Mouse (Mus musculus): ENCODE results near the gene Klf7.

Klf7 gene

GRCm38 (mm10) chr1:64020672-64021635, 101.1 kb downstream of the Klf7 start:
- no peak for DNase-seq (ENCODE audit: low spot score)

- no peak for DNase-seq (ENCODE audit: low spot score)
These were observed 102.9 kb downstream of the Klf7 start for GRCm38 (mm10) chr1:64019127-64019635.

DNA sequence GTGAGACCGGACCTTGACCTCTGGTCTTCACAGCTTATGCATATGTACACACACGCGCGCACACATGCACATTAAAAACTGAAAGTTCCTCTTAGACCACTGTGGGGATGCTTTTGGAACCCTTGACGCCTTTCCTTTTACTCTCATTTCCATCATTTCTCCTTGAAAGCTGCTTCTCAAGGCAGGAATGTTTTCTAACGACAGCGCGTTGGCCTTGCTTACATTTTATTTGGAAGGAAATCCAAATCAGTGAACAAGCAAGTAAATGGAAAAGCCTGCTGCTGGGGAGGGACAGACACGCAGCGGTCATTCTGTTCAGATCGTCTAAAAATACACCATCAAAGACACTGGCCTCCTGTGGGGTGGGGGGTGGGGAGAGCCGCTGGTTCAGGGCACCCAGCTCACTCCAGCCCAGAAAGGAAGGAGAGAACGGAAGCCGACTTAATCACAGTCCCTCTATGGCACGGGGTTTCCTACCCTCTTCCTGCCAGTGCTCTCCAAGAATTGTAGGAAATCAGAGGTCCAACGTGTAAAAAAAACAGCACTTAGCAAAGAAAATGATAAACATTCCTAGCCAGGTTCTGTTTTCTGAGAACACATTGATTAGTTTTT, 103.5 kb downstream of the Klf7 start:
- DNase-seq (ENCODE audit: low spot score): no peak

GRCm38 (mm10) chr1:64014091-64014490, 108.0 kb downstream of the Klf7 start:
- no peak for DNase-seq (ENCODE audit: low spot score)

- no peak for DNase-seq (ENCODE audit: low spot score)
These were observed 113.1 kb downstream of the Klf7 start for GRCm38 (mm10) chr1:64008994-64009393.

DNA sequence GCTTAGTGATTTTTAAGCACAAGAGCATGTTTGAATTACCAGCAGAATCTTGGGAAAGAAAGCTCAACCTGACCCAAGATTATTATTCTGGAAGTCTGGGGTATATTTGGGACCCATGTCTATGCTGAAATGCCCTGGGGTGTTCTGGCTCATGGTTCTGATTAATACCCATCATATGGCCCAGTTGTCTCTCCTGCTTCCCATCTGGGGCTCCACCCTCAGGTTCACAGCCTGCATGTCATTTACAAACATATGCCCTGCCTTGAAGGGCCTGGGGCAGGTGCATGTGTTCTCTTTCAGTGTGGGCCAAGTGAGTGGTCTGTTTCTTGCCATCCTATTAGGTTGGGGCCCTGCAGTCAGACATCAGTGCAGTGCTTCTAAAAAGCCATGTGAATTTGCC, 114.1 kb downstream of the Klf7 start:
- no peak for DNase-seq (ENCODE audit: low spot score)

- no peak for DNase-seq (ENCODE audit: low spot score)
These were observed 116.9 kb downstream of the Klf7 start for GRCm38 (mm10) chr1:64005194-64005593.

GRCm38 (mm10) chr1:64003525-64004291, 118.4 kb downstream of the Klf7 start:
- DNase-seq (ENCODE audit: low spot score): no peak

DNA sequence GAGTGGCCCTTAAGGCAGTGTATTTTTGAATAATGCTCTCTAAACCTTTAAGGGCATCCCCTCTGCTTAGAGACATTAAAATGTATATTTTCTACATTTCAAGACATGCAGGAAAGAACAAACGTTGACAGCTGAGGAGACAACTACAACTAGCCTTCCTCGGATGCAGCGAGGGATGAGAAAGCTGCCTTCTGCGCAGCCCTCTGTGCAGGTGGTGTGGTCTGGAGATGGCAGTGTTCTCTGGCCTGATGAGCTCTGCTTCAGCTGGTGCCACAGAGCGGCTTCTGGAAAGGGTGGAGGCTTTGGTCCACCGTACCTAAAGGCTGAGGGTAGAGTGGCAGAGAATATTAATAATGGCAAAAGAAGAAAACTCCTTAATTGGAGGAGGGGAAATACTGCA, 120.0 kb downstream of the Klf7 start:
- no peak for DNase-seq (ENCODE audit: low spot score)

DNA sequence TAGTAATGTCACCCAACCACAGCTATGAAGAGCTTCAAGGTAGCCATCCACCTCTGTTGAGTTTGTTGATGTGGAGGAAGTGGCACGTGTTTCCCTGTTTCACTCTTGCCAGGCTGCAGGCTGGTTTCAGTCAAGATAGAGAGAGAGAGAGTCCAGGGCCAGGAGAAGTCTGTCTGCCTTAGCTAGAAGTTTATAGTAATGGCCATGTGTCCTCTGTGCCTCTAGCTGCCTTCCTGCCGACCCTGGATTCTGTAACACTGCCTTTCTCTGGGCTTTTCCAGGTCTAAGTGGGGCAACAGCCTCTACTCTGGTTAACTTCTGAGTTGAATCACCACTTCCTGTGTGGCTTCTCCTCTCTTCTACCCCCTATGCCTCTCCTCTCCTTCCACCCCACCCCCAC, 121.5 kb downstream of the Klf7 start:
- no peak for DNase-seq (ENCODE audit: low spot score)

DNA sequence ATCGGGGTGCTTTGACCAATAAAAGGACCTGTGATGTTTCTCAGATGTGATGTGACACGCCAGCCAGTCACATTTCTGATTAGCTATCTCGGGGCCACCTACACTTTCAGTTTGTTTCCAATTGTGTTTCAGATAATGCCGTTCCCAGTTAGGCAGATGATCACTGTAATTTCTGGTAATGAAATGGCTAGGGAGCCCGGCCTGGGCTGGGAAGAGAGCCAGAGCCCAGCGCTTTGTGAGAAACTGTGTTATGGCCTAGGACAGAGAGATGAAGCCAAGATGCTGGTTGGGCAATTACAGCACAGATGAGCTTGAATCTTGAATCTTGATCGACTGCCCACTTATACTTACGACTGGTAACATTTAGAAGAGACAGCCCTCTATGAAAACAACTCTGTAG, 122.6 kb downstream of the Klf7 start:
- no peak for DNase-seq (ENCODE audit: low spot score)

GRCm38 (mm10) chr1:63998901-63999300, 123.2 kb downstream of the Klf7 start:
- no peak for DNase-seq (ENCODE audit: low spot score)

GRCm38 (mm10) chr1:63998139-63998538, 123.9 kb downstream of the Klf7 start:
- DNase-seq (ENCODE audit: low spot score): no peak

DNA sequence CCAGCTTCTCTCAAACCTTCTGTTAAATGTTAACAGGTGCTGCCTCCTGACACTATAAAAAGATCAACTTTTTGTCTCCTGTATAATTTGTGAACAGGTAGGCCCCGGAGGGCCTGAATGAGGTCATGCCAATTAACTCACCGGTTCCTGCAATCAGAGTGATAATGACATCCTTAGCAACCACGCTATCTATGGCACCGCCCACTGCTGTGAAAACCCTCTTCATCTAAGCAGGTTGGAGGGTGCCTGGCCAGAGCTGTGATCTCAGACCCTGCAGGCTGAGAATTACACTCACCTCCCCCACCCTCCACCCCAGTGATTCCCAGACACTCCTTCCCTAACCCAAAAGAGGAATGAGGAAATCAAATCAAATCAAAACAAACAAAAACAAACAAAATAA, 126.3 kb downstream of the Klf7 start:
- DNase-seq (ENCODE audit: low spot score): no peak

DNA sequence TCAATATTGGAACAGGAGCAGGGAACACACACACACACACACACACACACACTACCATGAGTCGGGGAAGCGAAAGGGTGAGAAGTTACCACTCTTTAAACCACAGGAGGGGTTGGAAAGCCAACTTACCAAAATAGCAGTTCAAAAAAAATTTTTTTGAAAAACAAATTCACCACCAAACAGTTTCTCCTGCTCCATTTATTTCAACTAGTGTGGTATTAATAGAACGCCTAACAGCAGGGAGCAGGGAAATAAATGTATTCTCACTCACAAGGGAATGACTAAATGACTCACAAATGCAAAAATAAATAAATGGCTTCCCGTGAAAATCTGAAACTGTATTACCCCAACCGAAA, 127.0 kb downstream of the Klf7 start:
- DNase-seq (ENCODE audit: low spot score): no peak

GRCm38 (mm10) chr1:63994248-63995136, 127.6 kb downstream of the Klf7 start:
- no peak for DNase-seq (ENCODE audit: low spot score)

GRCm38 (mm10) chr1:63992506-63992905, 129.6 kb downstream of the Klf7 start:
- no peak for DNase-seq (ENCODE audit: low spot score)

DNA sequence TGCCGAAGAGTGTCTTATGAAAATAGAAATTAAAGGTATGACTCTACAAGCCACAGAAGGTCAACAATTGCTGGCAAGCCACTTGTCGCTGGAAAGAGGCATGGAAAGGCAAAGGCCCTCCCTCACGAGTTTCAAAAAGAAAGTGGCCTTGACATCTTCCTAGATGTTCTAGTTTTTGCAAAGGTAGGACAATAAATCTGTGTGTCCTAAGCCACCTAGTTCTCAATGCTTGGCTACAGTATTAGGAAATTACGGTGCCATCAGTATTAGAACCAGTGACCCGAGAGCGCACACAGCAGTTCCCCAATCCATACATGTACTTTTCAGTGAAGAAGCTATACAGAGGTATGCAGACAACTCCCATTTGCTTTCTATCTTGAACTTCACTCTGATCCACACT, 131.7 kb downstream of the Klf7 start:
- DNase-seq (ENCODE audit: low spot score): no peak

GRCm38 (mm10) chr1:63980733-63981132, 141.3 kb downstream of the Klf7 start:
- no peak for DNase-seq (ENCODE audit: low spot score)
